Mouse (Mus musculus): Measurements from ENCODE around the gene Dlx3. TPM values are rescaled to one million over a fixed set of nuclear protein-coding genes. Genes with fewer than 3 reads are reported as not detected.
A peak's percentile ranks its signal among the peaks of the same experiment; 100 is the strongest.

Gene Dlx3
- total RNA-seq (2021): not detected

GRCm38 (mm10) chr11:95119990-95120632 lies at the start of gene Dlx3:
TSS of gene Dlx3 (plus strand) at chr11:95120119.
- peak in 1 of 2 experiments; percentile 55 for DNase-seq (ENCODE audit: extremely low spot score in 1 of 2, low spot score in 2 of 2)
- intact Hi-C loops (cut with DNase I): loop anchor here (5.0 kb wide), 2 partner anchors 112 to 402 kb away; no protein-coding TSS in a partner anchor

- no peak for DNase-seq (ENCODE audit: extremely low spot score in 1 of 2, low spot score in 2 of 2)
- intact Hi-C loops (cut with DNase I): no loop called here
Measured at GRCm38 (mm10) chr11:95070140-95071107, 49.5 kb upstream of the Dlx3 start.

GRCm38 (mm10) chr11:95071266-95071665 lies 48.7 kb upstream of the Dlx3 start:
- DNase-seq (ENCODE audit: extremely low spot score in 1 of 2, low spot score in 2 of 2): no peak
- intact Hi-C loops (cut with DNase I): no loop called here

DNA sequence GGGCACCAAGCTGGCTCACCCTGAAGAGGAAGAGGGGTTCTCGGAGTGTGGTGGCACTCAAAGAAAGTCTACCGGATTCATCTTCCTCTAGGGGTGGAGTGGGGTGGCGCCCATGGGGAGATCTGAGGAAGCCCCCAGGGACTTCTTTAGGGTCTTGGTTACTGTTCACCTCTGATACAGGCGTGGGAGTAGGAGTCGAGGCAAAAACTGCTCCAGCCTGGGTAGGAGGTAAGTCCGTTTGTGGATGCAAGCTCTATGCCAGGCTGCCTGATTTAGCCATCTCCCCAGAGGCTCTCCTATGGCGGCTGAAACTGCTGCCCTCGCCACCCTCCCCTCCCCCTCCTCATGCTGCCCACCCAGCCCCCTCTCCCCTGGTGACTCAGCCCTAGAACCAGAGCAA lies 47.8 kb upstream of the Dlx3 start:
- intact Hi-C loops (cut with DNase I): no loop called here
- no peak for DNase-seq (ENCODE audit: extremely low spot score in 1 of 2, low spot score in 2 of 2)

- intact Hi-C loops (cut with DNase I): no loop called here
- no peak for DNase-seq (ENCODE audit: extremely low spot score in 1 of 2, low spot score in 2 of 2)
Measured at GRCm38 (mm10) chr11:95072804-95073203, 47.1 kb upstream of the Dlx3 start.

GRCm38 (mm10) chr11:95073835-95074234 lies 46.1 kb upstream of the Dlx3 start:
- DNase-seq (ENCODE audit: extremely low spot score in 1 of 2, low spot score in 2 of 2): no peak
- intact Hi-C loops (cut with DNase I): no loop called here

- intact Hi-C loops (cut with DNase I): no loop called here
Measured at GRCm38 (mm10) chr11:95074694-95075093, 45.2 kb upstream of the Dlx3 start.

GRCm38 (mm10) chr11:95075197-95076040 lies 44.5 kb upstream of the Dlx3 start:
- no peak for DNase-seq (ENCODE audit: extremely low spot score in 1 of 2, low spot score in 2 of 2)
- intact Hi-C loops (cut with DNase I): loop anchor here (1.0 kb wide), 1 partner anchor 30 kb away; no protein-coding TSS in a partner anchor

More at GRCm38 (mm10) chr11:95074694-95075093, 45.2 kb upstream of the Dlx3 start:
- no peak for DNase-seq (ENCODE audit: extremely low spot score in 1 of 2, low spot score in 2 of 2)

- peak in 1 of 2 experiments; percentile 66 for DNase-seq (ENCODE audit: extremely low spot score in 1 of 2, low spot score in 2 of 2)
- intact Hi-C loops (cut with DNase I): loop anchor here (1.0 kb wide), 1 partner anchor 29 kb away; no protein-coding TSS in a partner anchor
Measured at GRCm38 (mm10) chr11:95076041-95076535, 43.8 kb upstream of the Dlx3 start.

GRCm38 (mm10) chr11:95076536-95077111 lies 43.3 kb upstream of the Dlx3 start, which contains the start of gene Itga3:
TSS of gene Itga3 (minus strand) at chr11:95076801.
- intact Hi-C loops (cut with DNase I): loop anchor here (1.0 kb wide), 1 partner anchor 29 kb away; no protein-coding TSS in a partner anchor
- peak in 1 of 2 experiments; percentile 72 for DNase-seq (ENCODE audit: extremely low spot score in 1 of 2, low spot score in 2 of 2)

GRCm38 (mm10) chr11:95077956-95078355 lies 42.0 kb upstream of the Dlx3 start:
- no peak for DNase-seq (ENCODE audit: extremely low spot score in 1 of 2, low spot score in 2 of 2)
- intact Hi-C loops (cut with DNase I): no loop called here

DNA sequence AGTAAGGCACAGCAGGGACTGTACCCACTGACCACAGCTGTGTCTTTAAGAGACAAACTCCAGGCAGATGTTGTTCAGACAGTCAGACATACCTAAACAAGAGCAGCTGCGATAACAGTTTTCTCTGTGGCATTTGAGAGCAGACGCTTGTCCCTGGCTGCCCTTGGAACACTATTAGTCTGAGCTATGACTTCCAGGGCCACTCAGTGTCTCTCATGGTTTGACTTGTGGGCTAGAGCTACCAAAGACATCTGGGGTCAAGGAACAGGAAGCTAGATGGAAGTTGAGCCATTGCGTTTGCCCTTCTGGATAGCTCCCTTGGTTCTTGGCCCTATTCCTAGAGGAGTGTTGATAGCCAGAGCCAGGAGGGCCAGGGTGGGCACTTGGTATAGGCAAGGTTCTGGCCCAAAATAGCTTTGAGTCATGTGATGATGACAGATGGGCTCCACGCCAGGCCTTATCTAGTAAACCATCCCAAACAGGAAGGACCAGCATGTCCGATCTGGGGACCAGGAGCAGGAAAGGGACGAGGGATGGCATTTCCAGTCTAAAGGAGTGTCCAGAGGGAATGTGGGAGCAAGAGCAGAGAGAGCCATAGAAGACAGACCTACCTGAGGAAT lies 40.6 kb upstream of the Dlx3 start:
- intact Hi-C loops (cut with DNase I): no loop called here
- DNase-seq (ENCODE audit: extremely low spot score in 1 of 2, low spot score in 2 of 2): no peak

DNA sequence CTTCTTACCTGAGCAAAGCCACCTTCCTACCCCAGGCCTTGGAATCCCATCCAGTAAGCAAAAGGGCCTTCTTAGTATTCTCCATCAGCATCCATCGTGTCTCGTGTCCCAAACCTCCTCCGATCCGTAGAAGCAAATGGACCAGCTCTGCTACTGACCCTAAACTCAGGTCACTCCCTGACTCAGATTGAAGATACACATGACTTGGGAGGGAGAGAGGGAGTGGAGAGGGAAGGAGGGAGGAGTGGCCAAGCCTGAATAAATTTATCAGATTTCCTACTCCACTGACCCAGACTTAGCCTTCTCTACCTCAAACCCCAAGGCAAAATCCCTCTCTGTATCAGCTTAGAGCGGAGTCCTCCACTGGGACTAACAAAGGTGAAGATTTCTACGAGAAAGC lies 39.1 kb upstream of the Dlx3 start:
- DNase-seq (ENCODE audit: extremely low spot score in 1 of 2, low spot score in 2 of 2): no peak
- intact Hi-C loops (cut with DNase I): no loop called here

DNA sequence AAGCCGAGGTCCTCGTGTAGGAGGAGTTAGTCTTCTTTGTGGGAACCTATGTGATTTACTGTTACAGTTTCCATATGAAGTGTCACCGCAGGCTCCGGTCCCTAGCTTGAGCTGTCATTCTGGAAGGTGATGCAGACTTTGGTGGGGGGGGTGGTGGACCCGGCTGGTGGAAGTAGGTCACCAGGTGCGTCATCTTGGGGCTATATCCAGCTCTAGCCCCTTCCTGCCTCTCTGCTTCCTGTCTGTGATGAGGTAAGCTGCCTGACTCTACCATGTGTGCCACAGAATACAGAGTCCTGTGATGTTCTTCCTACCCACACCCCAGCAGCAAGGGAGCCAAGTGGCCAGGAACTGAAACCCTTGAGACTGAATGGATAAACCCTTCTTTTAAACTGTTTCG lies 37.0 kb upstream of the Dlx3 start:
- intact Hi-C loops (cut with DNase I): no loop called here
- DNase-seq (ENCODE audit: extremely low spot score in 1 of 2, low spot score in 2 of 2): no peak

DNA sequence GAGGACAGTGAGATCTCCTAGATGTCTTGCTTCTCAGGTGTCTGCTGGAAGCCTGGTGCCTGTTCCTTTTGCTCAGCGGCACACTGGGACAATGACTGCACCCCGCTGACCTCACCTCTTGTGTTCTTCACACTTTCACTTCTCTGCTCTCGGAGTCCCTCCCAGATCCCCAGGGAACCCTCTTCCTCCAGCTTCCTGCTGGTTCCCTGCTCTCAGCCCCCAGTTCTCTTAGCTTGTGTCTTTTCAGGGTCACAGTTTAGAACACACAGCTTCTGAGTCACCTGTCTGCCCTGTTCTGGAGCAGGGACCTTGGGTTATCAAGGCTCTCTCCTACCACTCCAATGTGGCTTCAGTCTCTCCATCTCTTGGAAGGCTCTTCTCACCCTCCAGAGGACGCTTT lies 35.7 kb upstream of the Dlx3 start:
- intact Hi-C loops (cut with DNase I): no loop called here
- no peak for DNase-seq (ENCODE audit: extremely low spot score in 1 of 2, low spot score in 2 of 2)

DNA sequence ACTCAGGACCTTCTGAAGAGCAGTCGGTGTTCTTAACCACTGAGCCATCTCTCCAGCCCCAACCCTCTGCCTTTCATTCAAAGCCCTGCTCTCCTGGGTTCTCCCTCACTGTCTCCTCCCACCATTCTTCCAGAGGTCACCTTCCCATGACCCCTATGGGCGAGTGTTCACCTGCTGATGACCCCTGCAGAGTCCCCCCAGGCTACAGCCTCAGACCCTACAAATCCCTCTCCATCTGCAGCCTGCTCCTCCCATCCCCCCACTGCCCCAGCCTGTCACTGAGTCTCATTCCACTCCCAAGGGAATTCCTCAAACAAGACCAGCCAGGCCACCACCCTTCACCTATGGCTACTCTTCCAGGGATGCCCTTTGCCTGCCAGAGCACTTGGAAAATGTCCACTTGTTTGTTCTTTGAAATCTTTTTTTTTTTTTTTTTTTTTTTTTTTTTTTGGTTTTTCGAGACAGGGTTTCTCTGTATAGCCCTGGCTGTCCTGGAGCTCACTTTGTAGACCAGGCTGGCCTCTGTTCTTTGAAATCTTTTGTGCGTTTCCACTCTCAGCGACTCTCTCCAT lies 35.0 kb upstream of the Dlx3 start:
- DNase-seq (ENCODE audit: extremely low spot score in 1 of 2, low spot score in 2 of 2): no peak
- intact Hi-C loops (cut with DNase I): no loop called here

GRCm38 (mm10) chr11:95085710-95086109 lies 34.2 kb upstream of the Dlx3 start:
- intact Hi-C loops (cut with DNase I): no loop called here
- no peak for DNase-seq (ENCODE audit: extremely low spot score in 1 of 2, low spot score in 2 of 2)

- DNase-seq (ENCODE audit: extremely low spot score in 1 of 2, low spot score in 2 of 2): no peak
- intact Hi-C loops (cut with DNase I): no loop called here
Measured at GRCm38 (mm10) chr11:95086229-95086628, 33.7 kb upstream of the Dlx3 start.

Measured in left cerebral cortex, postnatal 10 days (tissue).